Mouse (Mus musculus): ENCODE measurements at regions not wholly inside any gene's neighbourhood (a gene's known extent, or its start where the extent isn't known, plus 50 kb on each side); places are given as distances from the start of the nearest gene placed in this dataset.

GRCm38 (mm10) chr2:79172967-79173919 lies 82.0 kb upstream of the Itga4 start:
- H3K4me1 ChIP-seq (ENCODE audit: control insufficient read depth, insufficient read depth, low read length), result no peaks in the 10 kb centered on the region
- ATAC-seq (ENCODE audit: low read depth), result no peak
- H3K4me3 ChIP-seq (ENCODE audit: low read depth, low read length), result no peak overlapping the region
- H3K27me3 ChIP-seq (ENCODE audit: control insufficient read depth, insufficient read depth, low read length), result no peaks in the 10 kb centered on the region
- no peak overlapping the region for H3K27ac ChIP-seq (ENCODE audit: low read depth, low read length)
- no peaks in the 10 kb centered on the region for H3K9me3 ChIP-seq (ENCODE audit: control insufficient read depth, low read length)
- no peak overlapping the region for H3K9ac ChIP-seq (replicated peaks; ENCODE audit: low read depth, low read length)
- no peaks in the 10 kb centered on the region for H3K36me3 ChIP-seq (ENCODE audit: control insufficient read depth, insufficient read depth, low read length)
- H3K4me2 ChIP-seq (ENCODE audit: low read depth, low read length), result no peak overlapping the region
- 42% methylated on average over 7 of the region's 7 CpGs for WGBS

- no peak overlapping the region for H3K4me2 ChIP-seq (ENCODE audit: low read depth, low read length)
These were observed 80.9 kb upstream of the Itga4 start for GRCm38 (mm10) chr2:79174282-79174681.

GRCm38 (mm10) chr2:79180782-79181181 lies 74.4 kb upstream of the Itga4 start:
- H3K27ac ChIP-seq (ENCODE audit: low read depth, low read length), result no peak overlapping the region
- WGBS, result 69% methylated on average over 7 of the region's 7 CpGs
- no peak for ATAC-seq (ENCODE audit: low read depth)

More at GRCm38 (mm10) chr2:79174282-79174681, 80.9 kb upstream of the Itga4 start:
- Histone ChIP-seq H3K27ac (ENCODE audit: low read depth, low read length) (no peak overlapping the region), H3K9ac (replicated peaks; ENCODE audit: low read depth, low read length) (no peak overlapping the region), H3K36me3 (ENCODE audit: control insufficient read depth, insufficient read depth, low read length) (no peaks in the 10 kb centered on the region), H3K4me1 (ENCODE audit: control insufficient read depth, insufficient read depth, low read length) (no peaks in the 10 kb centered on the region), H3K27me3 (ENCODE audit: control insufficient read depth, insufficient read depth, low read length) (no peaks in the 10 kb centered on the region), H3K4me3 (ENCODE audit: low read depth, low read length) (no peak overlapping the region), H3K9me3 (ENCODE audit: control insufficient read depth, low read length) (no peaks in the 10 kb centered on the region)
- ATAC-seq (ENCODE audit: low read depth), result no peak
- 69% methylated on average over 4 of the region's 4 CpGs for WGBS

GRCm38 (mm10) chr2:79183034-79183630 lies 72.1 kb upstream of the Itga4 start:
- WGBS, result 47% methylated on average over 7 of the region's 7 CpGs
- ATAC-seq (ENCODE audit: low read depth), result no peak

More at GRCm38 (mm10) chr2:79180782-79181181, 74.4 kb upstream of the Itga4 start:
- H3K9ac ChIP-seq (replicated peaks; ENCODE audit: low read depth, low read length), result no peak overlapping the region
- H3K9me3 ChIP-seq (ENCODE audit: control insufficient read depth, low read length), result no peaks in the 10 kb centered on the region
- no peaks in the 10 kb centered on the region; the same call in 1 of the 2 replicates for H3K4me1 ChIP-seq (ENCODE audit: control insufficient read depth, insufficient read depth, low read length)
- H3K27me3 ChIP-seq (ENCODE audit: control insufficient read depth, insufficient read depth, low read length), result no peaks in the 10 kb centered on the region
- no peak overlapping the region for H3K4me3 ChIP-seq (ENCODE audit: low read depth, low read length)
- no peaks in the 10 kb centered on the region for H3K36me3 ChIP-seq (ENCODE audit: control insufficient read depth, insufficient read depth, low read length)
- H3K4me2 ChIP-seq (ENCODE audit: low read depth, low read length), result no peak overlapping the region

GRCm38 (mm10) chr2:79185234-79186101 lies 69.8 kb upstream of the Itga4 start:
- H3K27ac ChIP-seq (ENCODE audit: low read depth, low read length), result no peak overlapping the region
- no peaks in the 10 kb centered on the region for H3K36me3 ChIP-seq (ENCODE audit: control insufficient read depth, insufficient read depth, low read length)
- H3K9me3 ChIP-seq (ENCODE audit: control insufficient read depth, low read length), result no peaks in the 10 kb centered on the region
- H3K27me3 ChIP-seq (ENCODE audit: control insufficient read depth, insufficient read depth, low read length), result no peaks in the 10 kb centered on the region
- peak; percentile 52; the same call in 1 of the 2 replicates for ATAC-seq (ENCODE audit: low read depth)
- H3K9ac ChIP-seq (replicated peaks; ENCODE audit: low read depth, low read length), result no peak overlapping the region
- H3K4me2 ChIP-seq (ENCODE audit: low read depth, low read length), result no peak overlapping the region
- 55% methylated on average over 11 of the region's 11 CpGs for WGBS
- H3K4me3 ChIP-seq (ENCODE audit: low read depth, low read length), result no peak overlapping the region
- no peaks in the 10 kb centered on the region; the same call in 1 of the 2 replicates for H3K4me1 ChIP-seq (ENCODE audit: control insufficient read depth, insufficient read depth, low read length)

More at GRCm38 (mm10) chr2:79183034-79183630, 72.1 kb upstream of the Itga4 start:
- no peaks in the 10 kb centered on the region for H3K9me3 ChIP-seq (ENCODE audit: control insufficient read depth, low read length)
- no peak overlapping the region for H3K9ac ChIP-seq (replicated peaks; ENCODE audit: low read depth, low read length)
- no peaks in the 10 kb centered on the region; the same call in 1 of the 2 replicates for H3K4me1 ChIP-seq (ENCODE audit: control insufficient read depth, insufficient read depth, low read length)
- no peaks in the 10 kb centered on the region for H3K27me3 ChIP-seq (ENCODE audit: control insufficient read depth, insufficient read depth, low read length)
- H3K36me3 ChIP-seq (ENCODE audit: control insufficient read depth, insufficient read depth, low read length), result no peaks in the 10 kb centered on the region
- no peak overlapping the region for H3K4me2 ChIP-seq (ENCODE audit: low read depth, low read length)
- no peak overlapping the region for H3K27ac ChIP-seq (ENCODE audit: low read depth, low read length)
- no peak overlapping the region for H3K4me3 ChIP-seq (ENCODE audit: low read depth, low read length)

- Histone ChIP-seq H3K4me3 (ENCODE audit: low read depth, low read length) (no peak overlapping the region), H3K36me3 (ENCODE audit: control insufficient read depth, insufficient read depth, low read length) (no peaks in the 10 kb centered on the region), H3K4me1 (ENCODE audit: control insufficient read depth, insufficient read depth, low read length) (no peaks in the 10 kb centered on the region; the same call in 1 of the 2 replicates), H3K9me3 (ENCODE audit: control insufficient read depth, low read length) (no peaks in the 10 kb centered on the region), H3K27me3 (ENCODE audit: control insufficient read depth, insufficient read depth, low read length) (no peaks in the 10 kb centered on the region), H3K9ac (replicated peaks; ENCODE audit: low read depth, low read length) (no peak overlapping the region), H3K4me2 (ENCODE audit: low read depth, low read length) (no peak overlapping the region), H3K27ac (ENCODE audit: low read depth, low read length) (no peak overlapping the region)
- WGBS, result 63% methylated on average over 7 of the region's 7 CpGs
- ATAC-seq (ENCODE audit: low read depth), result no peak
These were observed 68.3 kb upstream of the Itga4 start for GRCm38 (mm10) chr2:79186878-79187277.

- Histone ChIP-seq H3K36me3 (ENCODE audit: control insufficient read depth, insufficient read depth, low read length) (no peaks in the 10 kb centered on the region), H3K9me3 (ENCODE audit: control insufficient read depth, low read length) (no peaks in the 10 kb centered on the region), H3K4me1 (ENCODE audit: control insufficient read depth, insufficient read depth, low read length) (no peaks in the 10 kb centered on the region; the same call in 1 of the 2 replicates), H3K27me3 (ENCODE audit: control insufficient read depth, insufficient read depth, low read length) (no peaks in the 10 kb centered on the region), H3K27ac (ENCODE audit: low read depth, low read length) (no peak overlapping the region), H3K4me2 (ENCODE audit: low read depth, low read length) (no peak overlapping the region), H3K4me3 (ENCODE audit: low read depth, low read length) (no peak overlapping the region), H3K9ac (replicated peaks; ENCODE audit: low read depth, low read length) (no peak overlapping the region)
- 65% methylated on average over 6 of the region's 6 CpGs for WGBS
- peak; percentile 67; the same call in 1 of the 2 replicates for ATAC-seq (ENCODE audit: low read depth)
These were observed 66.6 kb upstream of the Itga4 start for GRCm38 (mm10) chr2:79188511-79189193.

GRCm38 (mm10) chr2:79193851-79194250 lies 61.4 kb upstream of the Itga4 start:
- no peak overlapping the region for H3K4me2 ChIP-seq (ENCODE audit: low read depth, low read length)
- no peak overlapping the region for H3K27ac ChIP-seq (ENCODE audit: low read depth, low read length)
- no peaks in the 10 kb centered on the region for H3K27me3 ChIP-seq (ENCODE audit: control insufficient read depth, insufficient read depth, low read length)
- no peak for ATAC-seq (ENCODE audit: low read depth)
- no peak overlapping the region for H3K4me3 ChIP-seq (ENCODE audit: low read depth, low read length)
- H3K9ac ChIP-seq (replicated peaks; ENCODE audit: low read depth, low read length), result no peak overlapping the region
- H3K4me1 ChIP-seq (ENCODE audit: control insufficient read depth, insufficient read depth, low read length), result no peaks in the 10 kb centered on the region
- H3K9me3 ChIP-seq (ENCODE audit: control insufficient read depth, low read length), result no peaks in the 10 kb centered on the region
- H3K36me3 ChIP-seq (ENCODE audit: control insufficient read depth, insufficient read depth, low read length), result no peaks in the 10 kb centered on the region
- WGBS, result 70% methylated on average over 1 of the region's 1 CpGs
